Mouse (Mus musculus) brain, embryonic 14.5 days (tissue): ENCODE measurements at regions not wholly inside any gene's neighbourhood (a gene's known extent, or its start where the extent isn't known, plus 50 kb on each side); places are given as distances from the start of the nearest gene placed in this dataset.

Experiments used
- CTCF ChIP-seq: fragments of 200-500 bp; IDR thresholded peaks from 2 replicates; pipeline ENCODE4 v1.5.1; 2012; ENCODE audit warnings: inconsistent platforms, mild to moderate bottlenecking, moderate library complexity, borderline replicate concordance; ENCODE audit not compliant: insufficient read depth, insufficient read length; ENCODE audit errors: extremely low read depth
- POLR2A ChIP-seq: fragments of 200-500 bp; IDR thresholded peaks from 2 replicates; pipeline ENCODE4 v1.6.1; 2012; ENCODE audit warnings: mild to moderate bottlenecking, inconsistent platforms, borderline replicate concordance; ENCODE audit not compliant: poor library complexity, insufficient read depth, insufficient read length, severe bottlenecking; ENCODE audit errors: extremely low read depth

- TF ChIP-seq POLR2A: no peak
- TF ChIP-seq CTCF: no peak
Measured at GRCm38 (mm10) chr4:10707016-10707657, 167.2 kb upstream of the 2610301B20Rik start.
